Comparison of ENCODE assay signal across 21 mouse cellular contexts in the genomic region with DNA sequence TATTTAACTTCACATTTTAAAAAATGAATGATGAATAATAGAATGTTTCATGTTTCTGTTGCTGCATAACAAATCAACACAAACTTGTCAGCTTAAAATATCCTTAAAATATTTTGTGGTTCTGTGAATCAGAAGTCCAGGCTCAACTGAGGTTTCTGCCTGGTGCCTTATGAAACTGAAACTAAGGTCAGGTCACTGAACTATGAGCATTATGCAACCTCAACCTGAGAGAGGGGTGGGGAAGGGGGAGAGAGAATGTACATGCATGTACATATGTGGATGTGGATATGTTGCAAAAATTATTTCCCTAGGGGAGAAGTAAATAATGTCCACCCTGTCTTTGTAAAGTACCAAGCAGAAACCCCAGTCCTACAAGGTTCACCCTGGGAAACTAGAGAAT. TPM values are rescaled to one million over a fixed set of nuclear protein-coding genes. Genes with fewer than 3 reads are reported as not detected.
"Had no signal": no experiment of that assay in that cellular context is flagged by ENCODE, and none has a peak within 500 bp of the region (broad histone marks: within the 10 kb centered on the region; RNA-seq: fewer than 3 reads in every experiment).

No protein-coding gene starts in this region.

- H3K27me3 ChIP-seq: megakaryocyte, embryonic 14.5 days; midbrain, embryonic 13.5 days; midbrain, embryonic 15.5 days; neural tube, embryonic 13.5 days; neural tube, embryonic 15.5 days; stomach, embryonic 15.5 days had no signal

- H3K9me3 ChIP-seq: midbrain, embryonic 13.5 days; neural tube, embryonic 15.5 days; stomach, embryonic 15.5 days had no signal

- H3K4me3 ChIP-seq: megakaryocyte, embryonic 14.5 days; midbrain, embryonic 13.5 days; midbrain, embryonic 15.5 days; myocyte; neural tube, embryonic 13.5 days; neural tube, embryonic 15.5 days; stomach, embryonic 15.5 days had no signal

- H3K9ac ChIP-seq: lung, embryonic 14.5 days; midbrain, embryonic 13.5 days; midbrain, embryonic 15.5 days; neural tube, embryonic 13.5 days; neural tube, embryonic 15.5 days; stomach, embryonic 15.5 days had no signal

- H3K4me2 ChIP-seq: lung, embryonic 14.5 days; midbrain, embryonic 11.5 days; midbrain, embryonic 13.5 days; midbrain, embryonic 15.5 days; neural tube, embryonic 13.5 days; neural tube, embryonic 15.5 days; stomach, embryonic 15.5 days had no signal

- H3K27ac ChIP-seq: midbrain, embryonic 13.5 days; midbrain, embryonic 15.5 days; neural tube, embryonic 13.5 days; neural tube, embryonic 15.5 days; stomach, embryonic 15.5 days had no signal

- H3K4me1 ChIP-seq: megakaryocyte, embryonic 14.5 days; midbrain, embryonic 13.5 days; midbrain, embryonic 15.5 days; neural tube, embryonic 13.5 days; neural tube, embryonic 15.5 days; stomach, embryonic 15.5 days had no signal

- ATAC-seq: midbrain, embryonic 13.5 days; midbrain, embryonic 15.5 days had no signal

- DNase-seq: lung, adult 18-20 months; lung, embryonic 14.5 days; lung, postnatal 10 days; lung, postnatal 4 days; retina, postnatal 1 day; right cerebral cortex, adult 18-20 months; right cerebral cortex, postnatal 25 days; right cerebral cortex, postnatal 4 days; spleen, adult 18-20 months; thymus, adult 18-20 months; thymus, postnatal 14 days; thymus, postnatal 36 days had no signal

- H3K36me3 ChIP-seq: midbrain, embryonic 13.5 days; midbrain, embryonic 15.5 days; neural tube, embryonic 13.5 days; neural tube, embryonic 15.5 days; stomach, embryonic 15.5 days had no signal

RNA-seq across cellular contexts. Expression of gene Rasgrf1, which starts 18.8 kb away (rescaled TPM):
- polyA plus RNA-seq: myocyte; neural tube, embryonic 11.5 days had no signal
